Mouse (Mus musculus) ovary, postnatal 14 days (tissue): ENCODE measurements around the gene Gm20683.
A peak's percentile ranks its signal among the peaks of the same experiment; 100 is the strongest.

ENCODE experiments used
- DNase-seq: peaks from one replicate; pipeline ENCODE4 v3.0.0; 2022; ENCODE audit warnings: low spot score

The Gm20683 gene

DNA sequence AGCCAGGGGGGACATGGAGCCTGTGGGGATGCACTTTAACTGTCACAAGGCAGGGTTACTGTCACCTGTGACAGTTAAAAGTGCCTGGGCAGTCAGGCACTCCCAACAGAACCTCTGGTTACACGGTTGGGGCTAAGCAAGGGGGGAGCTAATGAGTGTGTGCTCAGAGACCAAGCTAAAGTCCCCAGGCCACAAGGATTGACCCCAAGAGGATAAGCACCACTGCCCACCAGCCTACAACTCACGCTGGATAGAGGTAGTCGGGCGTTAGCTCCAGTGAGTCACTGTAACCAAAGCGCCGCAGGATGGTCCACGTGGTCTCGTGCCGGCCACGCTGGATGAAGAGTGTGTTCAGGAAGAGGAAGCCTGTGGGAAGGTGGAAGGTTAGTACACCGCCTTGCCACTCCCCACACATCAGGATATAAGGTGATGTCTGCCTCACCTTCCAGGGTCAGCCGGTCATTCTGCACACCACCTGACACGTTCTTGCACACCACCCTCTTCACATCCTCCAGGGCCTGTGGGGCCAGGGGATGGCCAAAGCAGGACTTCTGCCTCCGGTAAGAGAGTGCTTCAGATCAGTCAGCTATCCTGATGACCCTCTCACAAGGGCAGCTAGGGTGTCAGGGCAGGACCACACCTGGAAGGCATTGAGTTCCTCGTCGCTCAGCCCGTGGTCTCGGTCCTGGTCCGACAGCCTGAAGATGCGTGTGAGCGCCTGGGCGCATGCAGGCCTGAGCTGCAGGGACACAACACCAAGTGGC lies at the start of gene Gm20683:
Gene Gm20683 (minus strand): TSS at position 647 of the 764 bp plus-strand sequence.
- no peak for DNase-seq

GRCm38 (mm10) chr17:25888837-25889236 lies 47.3 kb upstream of the Gm20683 start:
- DNase-seq, result no peak

DNA sequence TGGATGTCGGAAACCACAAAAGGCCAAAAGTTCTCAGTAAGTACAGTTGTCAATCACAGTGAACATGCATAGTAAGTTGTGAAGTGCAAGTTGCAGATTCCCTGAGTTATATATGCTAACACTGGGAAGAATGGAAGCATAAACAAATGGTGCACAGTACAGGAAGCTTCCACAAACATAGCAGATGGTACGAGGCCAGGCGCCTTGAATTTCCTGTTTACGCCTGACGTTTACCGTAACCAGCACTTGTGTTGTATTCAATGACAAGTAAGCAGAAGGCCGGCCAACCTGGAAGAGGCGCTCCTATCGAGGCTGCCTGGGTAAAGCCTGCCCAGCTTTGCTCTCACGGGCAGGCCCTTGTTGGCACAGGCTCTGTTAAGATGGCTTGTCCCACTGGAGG lies 45.9 kb upstream of the Gm20683 start:
- no peak for DNase-seq

- no peak for DNase-seq
These were observed 45.2 kb upstream of the Gm20683 start for GRCm38 (mm10) chr17:25886806-25887205.

- no peak for DNase-seq
These were observed 44.1 kb upstream of the Gm20683 start for GRCm38 (mm10) chr17:25885636-25886035.

- DNase-seq, result no peak
These were observed 42.3 kb upstream of the Gm20683 start for GRCm38 (mm10) chr17:25883824-25884223.

- no peak for DNase-seq
These were observed 41.7 kb upstream of the Gm20683 start for GRCm38 (mm10) chr17:25883268-25883667.

GRCm38 (mm10) chr17:25882306-25882705 lies 40.7 kb upstream of the Gm20683 start:
- no peak for DNase-seq

- DNase-seq, result no peak
These were observed 40.1 kb upstream of the Gm20683 start for GRCm38 (mm10) chr17:25881691-25882090.

GRCm38 (mm10) chr17:25880913-25881641 lies 39.5 kb upstream of the Gm20683 start:
- DNase-seq, result no peak

- no peak for DNase-seq
These were observed 38.8 kb upstream of the Gm20683 start, which contains the start of gene Wfikkn1 for GRCm38 (mm10) chr17:25880196-25880910. Gene Wfikkn1 (minus strand): TSS chr17:25880858.

DNA sequence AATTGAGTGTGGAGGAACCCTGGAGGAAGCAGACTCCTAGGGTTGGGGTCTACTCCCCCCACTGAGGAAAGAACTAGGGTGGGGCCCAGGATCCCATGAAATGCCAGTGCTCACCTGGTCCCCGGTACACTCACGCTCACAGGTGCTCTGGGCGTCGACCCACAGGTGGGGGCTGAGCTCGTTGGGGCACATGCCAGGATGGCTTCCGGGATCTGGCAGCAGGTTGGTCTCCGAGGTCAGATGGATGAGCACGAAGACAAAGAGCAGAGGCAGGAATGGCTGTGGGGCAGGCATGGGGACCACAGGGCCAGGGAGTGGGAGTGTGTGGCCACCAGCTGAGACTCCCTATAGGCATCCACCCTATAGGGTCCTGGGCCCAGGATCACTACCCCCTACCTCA lies 38.2 kb upstream of the Gm20683 start:
- no peak for DNase-seq

GRCm38 (mm10) chr17:25879261-25879660 lies 37.7 kb upstream of the Gm20683 start:
- DNase-seq, result no peak

GRCm38 (mm10) chr17:25878611-25879180 lies 37.1 kb upstream of the Gm20683 start:
- no peak for DNase-seq

GRCm38 (mm10) chr17:25877741-25878610 lies 36.4 kb upstream of the Gm20683 start:
- DNase-seq, result no peak

GRCm38 (mm10) chr17:25877025-25877424 lies 35.5 kb upstream of the Gm20683 start:
- no peak for DNase-seq

DNA sequence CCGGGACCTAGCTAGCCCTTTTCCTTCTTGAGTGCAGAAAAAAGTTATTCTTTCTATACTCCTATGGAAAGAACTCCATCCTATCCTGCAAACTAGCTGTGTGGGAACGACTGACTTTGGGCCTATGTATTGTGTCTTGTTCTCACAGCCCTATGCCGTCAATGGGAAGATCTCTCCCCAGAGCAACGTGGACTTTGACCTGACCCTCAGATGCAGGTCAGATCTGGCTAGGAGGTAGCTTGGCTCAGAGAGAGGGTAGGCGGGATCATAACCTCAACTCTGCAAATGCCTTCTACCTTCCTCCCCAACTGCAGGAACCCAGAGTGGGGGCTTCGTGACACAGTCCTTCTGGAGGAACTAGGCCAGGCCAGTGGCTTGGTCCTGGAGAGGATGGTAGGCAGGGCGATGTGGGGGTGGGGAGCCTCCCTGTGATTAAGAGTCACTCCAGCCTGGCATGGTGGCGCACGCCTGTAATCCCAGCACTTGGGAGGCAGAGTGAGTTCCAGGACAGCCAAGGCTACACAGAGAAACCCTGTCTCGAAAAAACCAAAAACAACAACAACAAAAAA lies 34.9 kb upstream of the Gm20683 start:
- no peak for DNase-seq

- peak; percentile 78 for DNase-seq
These were observed 33.9 kb upstream of the Gm20683 start for GRCm38 (mm10) chr17:25875171-25876136.

GRCm38 (mm10) chr17:25874721-25875170 lies 33.2 kb upstream of the Gm20683 start, which contains the start of gene Mettl26:
Gene Mettl26 (plus strand): TSS chr17:25875074.
- peak; percentile 95 for DNase-seq
